Mouse (Mus musculus): ENCODE measurements at regions not wholly inside any gene's neighbourhood (a gene's known extent, or its start where the extent isn't known, plus 50 kb on each side); places are given as distances from the start of the nearest gene placed in this dataset.

DNA sequence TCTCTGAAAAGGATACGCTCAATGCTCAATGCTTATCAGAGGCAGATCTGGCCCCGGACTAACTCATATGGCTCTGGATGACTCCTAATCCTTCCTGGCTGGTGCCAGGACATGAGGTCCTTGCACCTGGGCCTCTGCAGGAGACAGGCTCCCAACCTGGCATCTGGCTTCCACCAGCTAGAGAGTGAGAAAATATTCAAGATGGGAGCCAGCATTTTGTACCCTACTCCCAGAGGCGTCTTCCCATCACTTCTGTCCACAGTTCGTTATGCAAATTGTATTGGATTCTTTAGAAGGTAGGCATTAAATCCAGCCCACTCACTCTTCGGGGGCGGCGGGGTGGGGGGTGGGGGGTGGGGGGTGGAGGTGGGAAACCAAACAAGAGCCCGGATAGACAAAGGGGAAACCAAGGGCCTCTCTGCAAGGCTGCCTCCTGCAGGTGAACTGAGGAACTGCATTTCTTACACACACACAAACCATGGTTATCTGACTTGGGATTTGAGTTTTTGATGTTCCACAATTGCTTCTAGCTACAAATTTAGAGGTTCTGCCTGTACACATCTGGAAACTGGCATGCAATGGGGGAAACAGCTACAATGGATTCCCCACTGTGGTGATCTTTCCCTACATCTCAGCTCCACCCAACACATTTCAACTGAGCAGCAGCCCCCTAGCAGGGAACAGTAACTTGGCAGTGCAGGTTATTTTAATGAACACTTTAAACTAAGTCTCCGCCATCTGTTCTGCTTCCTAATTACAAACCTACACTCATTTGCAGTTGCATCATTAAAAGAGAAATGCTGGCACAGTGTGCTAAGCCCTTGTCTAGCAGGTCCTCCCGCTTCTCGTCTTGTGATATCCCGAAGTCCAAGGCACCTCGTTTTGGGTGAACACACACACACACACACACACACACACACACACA, 390.2 kb downstream of the Med10 start:
- no peak for TF ChIP-seq CTCF (IDR thresholded peaks at IDR 0.05; ENCODE audit: control insufficient read depth, insufficient read depth, insufficient read length)
- no peak for TF ChIP-seq MAX (IDR thresholded peaks at IDR 0.05)
- no peak for TF ChIP-seq MYOG (IDR thresholded peaks at IDR 0.05; ENCODE audit: control insufficient read depth, extremely low read depth, insufficient read length)
- TF ChIP-seq MYOD1 (IDR thresholded peaks at IDR 0.05; ENCODE audit: control insufficient read depth, insufficient read length, low read depth), result no peak
- no peak for TF ChIP-seq FOSL1 (IDR thresholded peaks at IDR 0.05; ENCODE audit: insufficient read depth, low read length, poor library complexity, severe bottlenecking)
- no peak for TF ChIP-seq USF1 (IDR thresholded peaks at IDR 0.05; ENCODE audit: low read depth)
- no peak for TF ChIP-seq CEBPB (IDR thresholded peaks at IDR 0.05; ENCODE audit: low read depth)
- no peaks in the 10 kb centered on the region for H3K27me3 ChIP-seq (ENCODE audit: control insufficient read depth, insufficient read depth, insufficient read length)
- H3ac ChIP-seq (ENCODE audit: control insufficient read depth, insufficient read length, low read depth), result no peak overlapping the region
- H3K79me3 ChIP-seq (ENCODE audit: low read depth), result no peaks in the 10 kb centered on the region
- H3K36me3 ChIP-seq (ENCODE audit: control insufficient read depth, insufficient read depth), result no peaks in the 10 kb centered on the region
- no peaks in the 10 kb centered on the region for H3K79me2 ChIP-seq (ENCODE audit: control insufficient read depth, insufficient read depth)
- no peak overlapping the region for H3K4me3 ChIP-seq (ENCODE audit: insufficient read depth, poor library complexity, severe bottlenecking)

DNA sequence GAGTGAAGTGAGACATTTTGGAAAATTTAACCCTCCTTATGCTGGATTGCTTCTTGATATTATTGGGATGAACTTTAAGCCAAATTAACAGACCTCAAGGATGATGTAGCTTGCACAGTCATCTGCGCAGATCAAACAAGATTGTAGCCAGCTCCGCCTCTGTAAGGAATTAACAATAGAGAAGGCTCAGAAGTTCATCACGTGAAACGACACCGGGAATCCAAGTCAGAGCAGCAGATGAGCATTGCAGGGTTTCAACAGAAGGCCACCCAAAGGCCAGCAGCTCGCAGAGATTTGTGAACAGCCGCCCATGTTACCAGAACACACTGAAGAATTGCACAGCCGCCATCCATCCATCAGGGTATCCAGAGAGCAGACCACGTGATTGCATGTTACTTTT, 391.1 kb downstream of the Med10 start:
- no peaks in the 10 kb centered on the region for H3K79me2 ChIP-seq (ENCODE audit: control insufficient read depth, insufficient read depth)
- no peak overlapping the region for H3K4me3 ChIP-seq (ENCODE audit: insufficient read depth, poor library complexity, severe bottlenecking)

GRCm38 (mm10) chr13:70195854-70196253, 393.7 kb downstream of the Med10 start:
- H3K79me2 ChIP-seq (ENCODE audit: control insufficient read depth, insufficient read depth), result no peaks in the 10 kb centered on the region
- no peaks in the 10 kb centered on the region for H3K36me3 ChIP-seq (ENCODE audit: control insufficient read depth, insufficient read depth)
- TF ChIP-seq MAX (IDR thresholded peaks at IDR 0.05) (no peak), CEBPB (IDR thresholded peaks at IDR 0.05; ENCODE audit: low read depth) (no peak), MYOG (IDR thresholded peaks at IDR 0.05; ENCODE audit: control insufficient read depth, extremely low read depth, insufficient read length) (no peak), CTCF (IDR thresholded peaks at IDR 0.05; ENCODE audit: control insufficient read depth, insufficient read depth, insufficient read length) (no peak), FOSL1 (IDR thresholded peaks at IDR 0.05; ENCODE audit: insufficient read depth, low read length, poor library complexity, severe bottlenecking) (no peak), MYOD1 (IDR thresholded peaks at IDR 0.05; ENCODE audit: control insufficient read depth, insufficient read length, low read depth) (no peak), USF1 (IDR thresholded peaks at IDR 0.05; ENCODE audit: low read depth) (no peak)
- no peaks in the 10 kb centered on the region for H3K27me3 ChIP-seq (ENCODE audit: control insufficient read depth, insufficient read depth, insufficient read length)
- H3K79me3 ChIP-seq (ENCODE audit: low read depth), result no peaks in the 10 kb centered on the region
- H3ac ChIP-seq (ENCODE audit: control insufficient read depth, insufficient read length, low read depth), result no peak overlapping the region
- H3K4me3 ChIP-seq (ENCODE audit: insufficient read depth, poor library complexity, severe bottlenecking), result no peak overlapping the region

More for the DNA sequence above, 391.1 kb downstream of the Med10 start:
- Histone ChIP-seq H3K27me3 (ENCODE audit: control insufficient read depth, insufficient read depth, insufficient read length) (no peaks in the 10 kb centered on the region), H3K79me3 (ENCODE audit: low read depth) (no peaks in the 10 kb centered on the region), H3K36me3 (ENCODE audit: control insufficient read depth, insufficient read depth) (no peaks in the 10 kb centered on the region), H3ac (ENCODE audit: control insufficient read depth, insufficient read length, low read depth) (no peak overlapping the region)
- TF ChIP-seq MAX (IDR thresholded peaks at IDR 0.05), result no peak
- TF ChIP-seq MYOD1 (IDR thresholded peaks at IDR 0.05; ENCODE audit: control insufficient read depth, insufficient read length, low read depth), result no peak
- no peak for TF ChIP-seq USF1 (IDR thresholded peaks at IDR 0.05; ENCODE audit: low read depth)
- TF ChIP-seq MYOG (IDR thresholded peaks at IDR 0.05; ENCODE audit: control insufficient read depth, extremely low read depth, insufficient read length), result no peak
- no peak for TF ChIP-seq CTCF (IDR thresholded peaks at IDR 0.05; ENCODE audit: control insufficient read depth, insufficient read depth, insufficient read length)
- no peak for TF ChIP-seq FOSL1 (IDR thresholded peaks at IDR 0.05; ENCODE audit: insufficient read depth, low read length, poor library complexity, severe bottlenecking)
- no peak for TF ChIP-seq CEBPB (IDR thresholded peaks at IDR 0.05; ENCODE audit: low read depth)

GRCm38 (mm10) chr13:70198638-70199037, 396.4 kb downstream of the Med10 start:
- H3ac ChIP-seq (ENCODE audit: control insufficient read depth, insufficient read length, low read depth), result no peak overlapping the region
- H3K79me3 ChIP-seq (ENCODE audit: low read depth), result no peaks in the 10 kb centered on the region
- no peaks in the 10 kb centered on the region for H3K27me3 ChIP-seq (ENCODE audit: control insufficient read depth, insufficient read depth, insufficient read length)
- no peaks in the 10 kb centered on the region for H3K79me2 ChIP-seq (ENCODE audit: control insufficient read depth, insufficient read depth)
- TF ChIP-seq CEBPB (IDR thresholded peaks at IDR 0.05; ENCODE audit: low read depth) (no peak), MYOD1 (IDR thresholded peaks at IDR 0.05; ENCODE audit: control insufficient read depth, insufficient read length, low read depth) (no peak), USF1 (IDR thresholded peaks at IDR 0.05; ENCODE audit: low read depth) (no peak)
- no peaks in the 10 kb centered on the region for H3K36me3 ChIP-seq (ENCODE audit: control insufficient read depth, insufficient read depth)
- H3K4me3 ChIP-seq (ENCODE audit: insufficient read depth, poor library complexity, severe bottlenecking), result no peak overlapping the region

- H3K4me3 ChIP-seq (ENCODE audit: insufficient read depth, poor library complexity, severe bottlenecking), result no peak overlapping the region
- TF ChIP-seq FOSL1 (IDR thresholded peaks at IDR 0.05; ENCODE audit: insufficient read depth, low read length, poor library complexity, severe bottlenecking) (no peak), USF1 (IDR thresholded peaks at IDR 0.05; ENCODE audit: low read depth) (no peak), CTCF (IDR thresholded peaks at IDR 0.05; ENCODE audit: control insufficient read depth, insufficient read depth, insufficient read length) (no peak), MYOG (IDR thresholded peaks at IDR 0.05; ENCODE audit: control insufficient read depth, extremely low read depth, insufficient read length) (no peak), CEBPB (IDR thresholded peaks at IDR 0.05; ENCODE audit: low read depth) (no peak), MYOD1 (IDR thresholded peaks at IDR 0.05; ENCODE audit: control insufficient read depth, insufficient read length, low read depth) (no peak), MAX (IDR thresholded peaks at IDR 0.05) (no peak)
Measured at GRCm38 (mm10) chr13:70199087-70199486, 396.9 kb downstream of the Med10 start.

More at GRCm38 (mm10) chr13:70199087-70199486, 396.9 kb downstream of the Med10 start:
- Histone ChIP-seq H3K36me3 (ENCODE audit: control insufficient read depth, insufficient read depth) (no peaks in the 10 kb centered on the region), H3K79me2 (ENCODE audit: control insufficient read depth, insufficient read depth) (no peaks in the 10 kb centered on the region), H3K27me3 (ENCODE audit: control insufficient read depth, insufficient read depth, insufficient read length) (no peaks in the 10 kb centered on the region), H3ac (ENCODE audit: control insufficient read depth, insufficient read length, low read depth) (no peak overlapping the region), H3K79me3 (ENCODE audit: low read depth) (no peaks in the 10 kb centered on the region)
